Mouse (Mus musculus) megakaryocyte, embryonic 14.5 days (primary cell): Measurements from ENCODE around the gene Gp5. TPM values are rescaled to one million over a fixed set of nuclear protein-coding genes. Genes with fewer than 3 reads are reported as not detected.
"Not testable (repeated sequence)": the region's sequence is repeated elsewhere in the genome, so short reads cannot be mapped to it uniquely, and the experiment has no call there.

Experiments
- H3K27me3 ChIP-seq: replicated peaks from 2 replicates; pipeline ENCODE3; 2012; ENCODE audit warnings: inconsistent platforms
- H3K36me3 ChIP-seq: replicated peaks from 2 replicates; pipeline ENCODE3; 2012; ENCODE audit warnings: low read length, inconsistent platforms, mixed read lengths
- H3K4me1 ChIP-seq: 2 replicates; pipeline ENCODE4 v1.6.1; 2012; ENCODE audit warnings: inconsistent platforms
- H3K4me3 ChIP-seq: replicated peaks from 2 replicates; pipeline ENCODE3; 2012; ENCODE audit warnings: moderate library complexity, mild to moderate bottlenecking, inconsistent platforms
- H3K9me3 ChIP-seq: 2 replicates; pipeline ENCODE4 v1.6.1; 2012; ENCODE audit warnings: inconsistent platforms
- FLI1 ChIP-seq: IDR thresholded peaks from 2 replicates; pipeline ENCODE4 v1.6.1; 2012; ENCODE audit warnings: low read length, inconsistent platforms, mixed read lengths
- GATA1 ChIP-seq: IDR thresholded peaks from 3 replicates; pipeline ENCODE4 v1.6.1; 2012; ENCODE audit warnings: mixed read lengths, low read length, inconsistent platforms, borderline replicate concordance
- polyA plus RNA-seq: library from polyadenylated mRNA; stranded (reverse); fragments of >175 nt; gene quantifications from 2 replicates; pipeline ENCODE4 v1.2.3, GENCODE M21; 2012; ENCODE audit warnings: low replicate concordance; ENCODE audit not compliant: insufficient read depth

Gene Gp5
- polyA plus RNA-seq = 1,707 and 3,704 TPM in 2 replicates

DNA sequence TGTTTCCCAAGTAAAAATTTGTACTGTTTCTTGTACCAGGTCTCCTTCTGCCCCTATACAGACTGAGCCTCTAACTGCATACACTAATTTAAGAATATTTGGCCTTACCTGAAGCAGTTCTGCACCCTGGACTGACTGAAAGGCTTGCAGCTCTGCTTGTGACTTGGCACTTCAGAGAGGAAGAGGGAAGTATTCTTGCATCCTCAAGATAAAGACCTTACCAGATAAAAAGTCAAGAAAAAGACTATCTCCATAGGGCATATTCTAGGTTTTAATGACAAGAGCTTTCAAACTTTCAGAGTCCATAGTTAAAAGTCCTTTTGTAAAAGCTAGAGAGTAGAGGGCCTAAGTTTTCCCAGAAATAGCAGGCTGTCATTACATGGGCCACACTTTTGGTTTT, at the start of gene Gp5:
Gene Gp5, minus strand, starts transcription at position 133 of the 400 bp plus-strand sequence.
- H3K4me1 ChIP-seq = peaks cover 67% of the 10 kb centered on the region
- TF ChIP-seq GATA1 (peak; percentile 79; the same call in 1 of the 3 replicates), FLI1 (no peak)
- H3K4me3 ChIP-seq = peak within 1 kb of the TSS; percentile 94
- no peaks in the 10 kb centered on the region for H3K9me3 ChIP-seq
- no peaks in the 10 kb centered on the region for H3K27me3 ChIP-seq
- peaks cover 48% of the 10 kb centered on the region for H3K36me3 ChIP-seq

DNA sequence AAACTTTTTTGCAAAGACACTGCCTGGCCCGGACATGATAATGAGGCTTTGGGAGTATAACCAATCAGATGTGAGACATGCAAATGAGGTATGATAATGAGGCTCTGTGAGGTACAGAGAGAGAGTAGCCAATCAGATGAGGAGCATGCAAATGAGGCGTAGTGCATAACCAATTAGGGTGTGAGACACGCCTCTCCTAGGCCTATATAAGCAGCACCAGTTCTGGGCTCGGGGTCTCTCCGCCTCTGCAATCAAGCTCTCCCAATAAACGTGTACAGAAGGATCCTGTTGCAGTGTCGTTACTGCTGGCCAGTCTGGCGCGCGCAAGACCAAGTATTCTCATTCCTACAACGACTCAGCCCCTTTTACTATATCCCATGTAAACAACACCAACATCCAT, 42.9 kb upstream of the Gp5 start:
- not testable (repeated sequence) for H3K4me1 ChIP-seq, H3K4me3 ChIP-seq, H3K27me3 ChIP-seq, H3K9me3 ChIP-seq
- H3K36me3 ChIP-seq = peaks cover 49% of the 10 kb centered on the region

DNA sequence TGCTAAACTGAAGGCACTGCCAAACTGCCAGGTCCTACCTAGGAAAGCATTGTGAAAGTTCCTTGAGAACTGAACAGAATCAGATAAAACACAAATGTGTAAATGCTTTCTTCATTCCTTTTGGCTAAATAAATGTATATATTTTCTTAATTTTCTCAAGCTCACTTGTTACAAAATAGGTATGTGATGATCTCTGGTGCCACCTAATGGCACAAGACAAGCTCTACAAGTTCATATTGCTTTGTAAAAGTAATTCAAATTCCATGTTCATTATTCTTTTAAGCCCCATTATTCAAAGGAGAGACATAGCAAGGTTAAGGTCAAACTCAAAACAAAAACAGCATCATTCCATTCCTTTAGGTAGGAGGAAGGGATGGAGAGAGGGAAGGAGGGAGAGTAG, 3.7 kb upstream of the Gp5 start:
- H3K9me3 ChIP-seq = no peaks in the 10 kb centered on the region
- H3K4me1 ChIP-seq = peaks cover 48% of the 10 kb centered on the region
- H3K36me3 ChIP-seq = peaks cover 34% of the 10 kb centered on the region
- no peak overlapping the region for H3K4me3 ChIP-seq
- TF ChIP-seq GATA1 (no peak), FLI1 (no peak)
- H3K27me3 ChIP-seq = no peaks in the 10 kb centered on the region

DNA sequence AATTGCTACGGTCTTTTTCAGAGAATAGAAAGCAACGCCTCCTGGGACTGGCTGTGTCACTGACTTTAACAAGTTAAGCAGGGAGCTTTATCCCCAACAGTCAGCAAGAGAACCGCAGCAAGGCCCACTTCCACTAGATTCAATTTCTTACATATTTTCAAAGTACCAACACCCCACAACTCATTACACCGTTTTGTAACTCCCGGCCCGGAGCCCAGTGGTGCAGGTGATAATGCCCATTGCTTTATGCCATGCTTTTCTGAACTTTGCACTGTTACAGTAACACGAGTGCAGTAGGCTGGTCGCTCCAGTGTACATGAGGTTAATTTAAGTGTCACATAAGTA, 436 bp downstream of the Gp5 start:
- Histone ChIP-seq H3K27me3 (no peaks in the 10 kb centered on the region), H3K36me3 (peaks cover 49% of the 10 kb centered on the region), H3K9me3 (no peaks in the 10 kb centered on the region), H3K4me3 (peak overlapping the region; percentile 94), H3K4me1 (peaks cover 70% of the 10 kb centered on the region)
- TF ChIP-seq GATA1 = no peak
- TF ChIP-seq FLI1 = no peak

DNA sequence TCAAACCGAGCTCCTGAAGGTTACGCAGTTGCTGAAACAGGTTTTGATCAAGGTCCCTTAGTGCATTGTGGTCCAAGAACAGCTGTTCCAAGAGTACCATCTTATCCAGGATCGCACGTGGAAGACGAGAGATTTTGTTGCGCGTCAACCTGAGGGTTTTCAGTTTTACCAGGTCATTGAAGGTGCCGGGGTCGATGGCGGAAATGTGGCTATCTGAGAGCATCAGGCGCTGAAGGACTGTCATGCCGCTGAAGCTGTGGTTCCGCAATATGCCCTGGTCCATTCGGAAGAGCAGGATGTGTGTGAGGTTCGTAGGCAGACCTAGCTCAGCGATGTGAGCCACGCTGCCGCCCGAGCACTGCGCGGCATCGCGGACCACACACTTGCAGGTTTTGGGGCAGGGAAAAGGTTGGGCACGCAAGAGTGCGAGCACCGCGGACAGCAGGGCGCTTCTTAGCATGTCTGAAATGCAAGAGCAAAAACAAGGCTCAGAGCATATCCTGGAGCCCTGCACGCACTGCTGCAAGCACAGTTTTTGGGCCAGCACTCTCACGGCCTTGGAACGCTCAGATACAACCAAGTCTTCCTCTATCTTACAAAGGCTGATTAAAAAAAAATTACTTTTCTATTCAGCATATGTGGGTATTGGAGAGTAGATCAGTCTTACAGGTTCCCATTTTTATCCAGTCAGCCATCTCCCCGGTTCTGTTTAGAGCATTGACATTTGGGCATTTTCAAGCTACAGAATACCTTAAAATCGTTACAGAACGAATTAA, 996 bp downstream of the Gp5 start:
- Histone ChIP-seq H3K4me3 (peak overlapping the region; percentile 94), H3K36me3 (peaks cover 47% of the 10 kb centered on the region), H3K9me3 (no peaks in the 10 kb centered on the region), H3K27me3 (no peaks in the 10 kb centered on the region), H3K4me1 (peaks cover 75% of the 10 kb centered on the region)
- no peak for TF ChIP-seq GATA1
- no peak for TF ChIP-seq FLI1

DNA sequence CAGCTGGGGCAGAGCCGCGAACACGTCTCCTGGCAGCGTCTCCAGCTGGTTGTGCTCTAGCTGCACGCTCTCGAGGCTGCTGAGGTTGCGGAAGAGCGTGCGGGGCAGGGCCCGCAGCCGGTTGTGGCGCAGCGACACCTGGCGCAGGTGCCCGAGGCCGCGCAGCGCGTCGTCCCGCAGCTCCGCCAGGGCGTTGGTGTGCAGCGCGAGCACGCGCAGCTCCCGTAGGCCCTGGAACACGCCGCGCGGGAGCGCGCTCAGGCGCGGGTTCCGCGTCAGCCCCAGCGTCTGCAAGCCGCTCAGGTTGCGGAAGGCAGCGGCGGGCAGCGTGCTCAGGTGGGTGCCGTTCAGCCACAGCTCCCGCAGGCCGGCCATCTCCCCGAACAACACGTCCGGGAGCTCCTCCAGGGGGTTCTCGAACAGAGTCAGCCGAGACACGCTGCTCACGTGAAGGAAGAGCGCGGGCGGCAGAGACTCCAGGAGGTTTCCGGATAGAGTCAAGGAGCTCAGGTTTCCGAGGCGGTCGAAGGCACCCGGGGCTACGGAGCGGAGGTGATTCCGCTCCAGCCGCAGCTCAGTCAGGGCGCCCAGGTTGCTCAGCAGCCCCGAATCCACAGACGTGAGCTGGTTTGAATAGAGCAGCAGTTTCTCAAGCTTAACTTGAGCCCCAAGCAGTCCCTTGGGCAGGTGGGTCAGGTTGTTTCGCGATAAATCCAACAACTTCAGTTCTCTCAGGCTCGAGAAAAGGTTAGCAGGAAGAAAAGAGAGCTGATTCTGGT, 1.8 kb downstream of the Gp5 start:
- H3K36me3 ChIP-seq = peaks cover 55% of the 10 kb centered on the region
- H3K9me3 ChIP-seq = no peaks in the 10 kb centered on the region
- TF ChIP-seq GATA1 (no peak), FLI1 (no peak)
- H3K4me1 ChIP-seq = peaks cover 80% of the 10 kb centered on the region
- no peaks in the 10 kb centered on the region for H3K27me3 ChIP-seq
- peak overlapping the region; percentile 94 for H3K4me3 ChIP-seq

DNA sequence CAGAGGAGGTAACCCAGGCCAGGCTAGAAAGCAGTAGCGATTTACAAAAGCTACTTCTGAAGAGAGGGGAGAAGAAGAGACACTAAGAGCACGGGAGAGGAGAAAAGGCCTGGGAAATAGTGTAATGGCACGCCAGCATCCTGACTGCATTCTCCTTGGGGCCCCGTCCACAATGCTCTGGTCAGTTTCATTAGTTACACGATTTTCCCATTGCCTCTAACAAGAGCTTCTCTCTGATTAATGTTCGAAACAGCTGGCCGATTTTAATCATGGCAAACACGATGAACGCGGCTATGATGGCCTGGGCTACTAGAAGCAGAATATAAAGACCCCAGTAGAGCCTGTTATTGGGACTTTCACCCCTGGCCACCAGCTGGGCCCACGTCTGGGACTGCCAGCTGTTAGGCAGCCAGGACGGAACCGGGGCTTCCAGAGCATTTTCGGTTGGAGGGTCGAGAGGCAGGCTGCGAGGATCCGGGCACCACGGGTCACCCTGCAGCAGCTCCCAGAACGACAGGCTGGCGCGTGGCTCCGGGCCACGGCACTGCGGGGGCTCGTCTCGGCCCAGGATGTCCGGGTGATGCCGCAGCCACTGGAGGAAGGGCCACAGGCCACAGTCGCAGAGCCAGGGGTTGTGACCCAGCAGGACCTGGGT, 2.5 kb downstream of the Gp5 start:
- Histone ChIP-seq H3K9me3 (no peaks in the 10 kb centered on the region), H3K36me3 (peaks cover 62% of the 10 kb centered on the region), H3K4me1 (peaks cover 84% of the 10 kb centered on the region), H3K4me3 (peak overlapping the region; percentile 94), H3K27me3 (no peaks in the 10 kb centered on the region)
- TF ChIP-seq GATA1 (no peak), FLI1 (no peak)

DNA sequence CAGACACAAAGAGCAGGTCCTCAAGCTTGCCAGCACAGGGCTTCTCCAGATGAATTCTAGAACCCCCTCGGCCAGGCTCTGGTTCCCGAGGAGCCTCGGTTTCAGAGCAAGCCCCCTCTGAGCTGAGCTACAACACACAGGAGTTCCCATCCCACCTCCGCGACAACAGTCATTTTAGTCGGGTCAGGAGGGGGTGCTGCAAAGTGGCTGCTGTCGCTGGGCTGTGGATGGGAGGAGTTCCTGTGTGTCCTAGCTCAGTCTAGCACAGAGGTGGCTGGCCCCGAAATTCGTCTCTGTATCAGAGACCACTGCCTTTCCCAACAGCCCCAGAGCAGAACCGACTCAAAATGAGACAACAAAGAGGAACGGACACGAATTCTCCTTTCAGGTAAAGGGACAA, 3.3 kb downstream of the Gp5 start:
- H3K4me1 ChIP-seq = peaks cover 85% of the 10 kb centered on the region
- H3K4me3 ChIP-seq = peak overlapping the region; percentile 94
- H3K9me3 ChIP-seq = no peaks in the 10 kb centered on the region
- H3K36me3 ChIP-seq = peaks cover 62% of the 10 kb centered on the region
- TF ChIP-seq FLI1 (no peak), GATA1 (no peak)
- H3K27me3 ChIP-seq = no peaks in the 10 kb centered on the region

DNA sequence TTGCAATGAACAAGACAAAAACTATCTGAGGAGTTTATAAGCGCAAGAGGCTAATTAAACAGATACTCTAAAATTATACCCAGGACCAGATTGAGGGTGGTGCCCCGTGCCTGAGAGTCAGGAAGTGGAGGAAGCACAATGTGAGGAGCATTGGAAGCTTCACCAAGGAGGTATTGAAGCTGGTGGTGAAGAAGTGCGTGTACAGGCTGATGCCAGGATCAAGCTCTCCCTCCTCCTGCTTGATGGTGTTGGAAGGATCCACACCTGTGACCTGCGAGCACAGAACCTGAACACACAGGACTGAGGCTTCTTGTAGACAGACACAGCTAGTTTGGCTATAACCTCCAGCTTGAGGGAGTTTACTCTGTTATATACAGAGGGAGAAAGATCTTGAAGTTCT, 4.5 kb downstream of the Gp5 start:
- H3K27me3 ChIP-seq = peaks cover 5% of the 10 kb centered on the region
- H3K9me3 ChIP-seq = no peaks in the 10 kb centered on the region
- no peak for TF ChIP-seq GATA1
- TF ChIP-seq FLI1 = no peak
- peaks cover 73% of the 10 kb centered on the region for H3K4me1 ChIP-seq
- peaks cover 62% of the 10 kb centered on the region for H3K36me3 ChIP-seq
- peak overlapping the region; percentile 84 for H3K4me3 ChIP-seq

DNA sequence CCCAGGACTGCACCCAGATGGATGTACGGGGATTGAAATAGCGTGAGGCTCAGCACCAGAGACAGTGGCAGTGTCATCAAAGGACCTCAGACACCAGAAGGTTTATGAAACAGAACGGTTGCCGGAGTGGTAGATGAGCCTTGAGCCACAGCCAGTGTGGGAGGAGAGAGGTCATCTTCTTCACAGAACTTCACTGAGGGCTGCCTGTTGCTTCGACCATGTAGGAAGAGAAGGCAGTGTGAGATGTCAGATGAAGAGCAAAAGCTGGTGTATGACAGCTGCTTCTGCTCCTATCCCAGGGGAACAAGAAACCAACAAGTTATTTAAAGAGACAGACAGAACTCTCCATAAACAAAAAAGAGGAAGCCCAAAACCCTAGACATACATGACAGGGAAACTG, 6.3 kb downstream of the Gp5 start:
- H3K9me3 ChIP-seq = no peaks in the 10 kb centered on the region
- peaks cover 18% of the 10 kb centered on the region for H3K27me3 ChIP-seq
- TF ChIP-seq FLI1 (no peak), GATA1 (no peak)
- H3K36me3 ChIP-seq = peaks cover 57% of the 10 kb centered on the region
- H3K4me3 ChIP-seq = peak overlapping the region; percentile 38
- H3K4me1 ChIP-seq = peaks cover 75% of the 10 kb centered on the region
